Mouse (Mus musculus): ENCODE data around the gene Zfp472.
A peak's percentile ranks its signal among the peaks of the same experiment; 100 is the strongest.

Gene Zfp472

DNA sequence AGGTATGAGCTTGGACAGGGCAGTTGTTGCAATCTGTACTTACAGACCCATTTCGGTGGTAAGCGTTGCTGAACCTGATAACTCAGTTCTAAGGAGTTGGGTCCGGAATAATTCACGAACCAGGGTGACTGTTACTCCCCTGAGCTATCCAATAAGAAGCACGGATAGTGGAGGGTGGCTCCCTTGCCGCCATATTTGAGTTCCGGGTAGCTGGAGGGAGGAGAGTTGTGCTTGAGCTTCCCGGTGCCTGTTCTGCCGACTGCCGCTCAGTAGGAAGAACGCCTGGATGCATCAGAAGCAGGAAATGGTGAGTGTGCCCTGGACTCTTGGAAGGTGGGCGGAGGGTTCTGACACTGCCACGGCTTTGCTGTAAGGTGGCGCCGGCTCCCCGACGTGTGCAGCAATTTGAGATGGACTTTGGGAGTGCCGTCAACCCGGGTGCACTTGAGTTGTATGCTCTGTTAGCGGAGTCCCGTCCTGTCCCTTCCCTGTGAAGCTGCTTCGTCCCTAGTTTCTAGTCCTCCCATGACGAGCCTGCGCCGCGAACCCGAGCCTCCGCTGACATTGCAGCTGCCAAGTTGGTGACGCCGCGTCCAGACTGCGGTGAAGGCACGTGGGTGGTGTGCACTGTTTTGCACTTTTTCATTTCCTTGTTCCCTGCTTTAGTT, at the start of gene Zfp472:
TSS of gene Zfp472 (plus strand) at position 192 of the 668 bp plus-strand sequence.
- peak; percentile 89 for DNase-seq (ENCODE audit: low read depth)

DNA sequence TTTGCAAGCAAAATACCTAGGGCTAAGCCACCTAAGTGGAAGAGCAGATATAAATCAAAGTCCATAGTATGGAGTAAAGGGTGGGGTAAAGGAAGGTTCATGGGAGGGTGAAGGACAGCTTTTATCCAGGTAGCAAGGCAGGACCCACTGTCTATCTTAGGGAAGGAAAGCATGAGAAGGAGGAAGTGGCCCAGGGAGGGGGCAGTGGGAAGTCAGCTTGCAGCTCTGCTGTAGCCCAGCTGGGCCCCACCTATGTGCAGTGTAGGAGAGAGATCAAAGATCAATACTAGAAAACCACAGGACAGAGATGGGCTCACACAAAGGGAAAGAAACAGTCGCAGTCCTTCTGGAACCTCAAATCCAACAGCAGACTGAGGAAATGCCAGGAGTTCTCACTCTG, 49.5 kb upstream of the Zfp472 start:
- DNase-seq (ENCODE audit: low read depth): no peak

GRCm38 (mm10) chr17:32917131-32917530, 48.5 kb upstream of the Zfp472 start, which contains the start of gene Cyp4f14:
TSS of gene Cyp4f14 (minus strand) at chr17:32917342.
- DNase-seq (ENCODE audit: low read depth): peak; percentile 10

- DNase-seq (ENCODE audit: low read depth): no peak
These were observed 46.5 kb upstream of the Zfp472 start for GRCm38 (mm10) chr17:32919123-32919522.

- no peak for DNase-seq (ENCODE audit: low read depth)
These were observed 41.9 kb upstream of the Zfp472 start for GRCm38 (mm10) chr17:32923681-32924080.

DNA sequence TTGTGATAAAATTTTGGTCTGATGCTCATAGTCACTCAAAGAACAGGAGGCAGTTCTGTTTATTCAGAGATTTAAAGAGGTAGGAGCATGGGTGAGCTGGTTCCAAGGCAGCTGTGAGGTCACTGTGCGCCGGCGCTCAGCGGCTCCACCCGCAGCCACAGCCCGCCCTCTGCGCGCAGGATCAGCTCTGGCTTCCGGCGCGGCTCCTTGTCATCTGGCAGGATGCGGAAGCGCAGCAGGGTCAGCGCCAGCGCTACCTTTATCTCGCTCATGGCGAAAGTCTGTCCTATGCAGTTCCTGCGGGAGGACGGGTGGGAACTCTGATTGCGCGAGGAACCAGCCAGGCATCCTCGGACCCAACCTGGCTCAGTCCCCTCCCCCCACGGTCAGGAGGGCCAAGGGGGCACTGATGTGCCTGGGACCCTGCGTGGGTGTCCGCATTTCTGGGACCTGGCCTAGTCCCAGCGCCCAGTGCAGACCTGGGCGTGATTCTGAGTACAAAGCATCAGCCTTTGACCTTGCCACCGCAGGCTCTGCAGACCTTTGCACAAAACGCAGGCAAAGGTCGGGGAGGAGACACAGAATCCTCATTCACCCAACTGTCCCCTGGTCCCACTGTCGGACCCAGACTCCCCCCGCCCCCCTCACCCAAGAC, 40.8 kb upstream of the Zfp472 start:
- no peak for DNase-seq (ENCODE audit: low read depth)

DNA sequence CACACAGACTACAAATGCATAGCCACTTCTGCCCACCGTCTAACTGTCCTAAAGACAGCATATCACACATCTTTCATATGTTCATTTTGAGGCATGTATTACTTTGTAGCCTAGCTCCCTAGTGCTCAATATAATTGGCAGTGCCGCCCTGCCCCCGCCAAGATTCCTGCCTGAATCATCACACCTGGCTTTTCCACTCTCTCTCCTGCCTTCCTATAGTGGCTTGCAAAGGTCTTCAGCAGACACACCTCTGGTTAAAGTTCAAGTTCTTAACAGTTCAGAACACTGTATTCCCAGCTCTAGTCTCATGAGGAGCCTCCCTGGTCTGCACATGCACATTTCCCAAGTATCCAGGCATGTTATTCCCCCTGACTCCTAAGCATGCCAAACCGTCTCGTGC, 37.8 kb upstream of the Zfp472 start:
- no peak for DNase-seq (ENCODE audit: low read depth)

- no peak for DNase-seq (ENCODE audit: low read depth)
These were observed 25.8 kb upstream of the Zfp472 start for GRCm38 (mm10) chr17:32939831-32940230.

- DNase-seq (ENCODE audit: low read depth): no peak
These were observed 22.0 kb upstream of the Zfp472 start for GRCm38 (mm10) chr17:32943661-32944060.

GRCm38 (mm10) chr17:32944402-32945035, 21.1 kb upstream of the Zfp472 start:
- DNase-seq (ENCODE audit: low read depth): no peak

- no peak for DNase-seq (ENCODE audit: low read depth)
These were observed 18.9 kb upstream of the Zfp472 start for GRCm38 (mm10) chr17:32946716-32947115.

GRCm38 (mm10) chr17:32947215-32947914, 18.2 kb upstream of the Zfp472 start, which contains the start of gene Cyp4f13:
TSS of gene Cyp4f13 (minus strand) at chr17:32947402.
- peak; percentile 83 for DNase-seq (ENCODE audit: low read depth)

- no peak for DNase-seq (ENCODE audit: low read depth)
These were observed 15.5 kb upstream of the Zfp472 start for GRCm38 (mm10) chr17:32950136-32950535.

- no peak for DNase-seq (ENCODE audit: low read depth)
These were observed 14.6 kb upstream of the Zfp472 start for GRCm38 (mm10) chr17:32951006-32951405.

GRCm38 (mm10) chr17:32951441-32951840, 14.2 kb upstream of the Zfp472 start:
- DNase-seq (ENCODE audit: low read depth): no peak

GRCm38 (mm10) chr17:32965253-32965622, 376 bp upstream of the Zfp472 start:
- no peak for DNase-seq (ENCODE audit: low read depth)

- DNase-seq (ENCODE audit: low read depth): no peak
These were observed 15.7 kb downstream of the Zfp472 start for GRCm38 (mm10) chr17:32981361-32981760.

DNA sequence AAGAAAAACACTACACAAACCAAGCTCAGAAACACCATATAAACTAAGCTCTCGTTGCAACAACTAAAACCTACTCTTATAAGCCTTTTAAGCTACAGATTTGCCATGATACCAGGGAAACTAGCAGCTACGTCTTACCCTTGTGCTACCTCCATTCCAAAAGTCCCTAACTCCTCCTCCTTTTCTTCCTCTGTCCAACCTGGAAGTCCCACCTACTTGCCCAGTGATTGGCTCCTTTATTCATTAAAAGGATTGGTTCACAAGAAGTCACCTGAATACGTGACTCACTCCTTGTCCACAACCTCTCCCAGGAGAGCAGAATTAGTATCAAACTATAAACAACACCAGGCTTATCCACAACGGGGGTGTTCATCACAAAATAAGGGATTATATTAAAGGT, 20.7 kb downstream of the Zfp472 start:
- no peak for DNase-seq (ENCODE audit: low read depth)

DNA sequence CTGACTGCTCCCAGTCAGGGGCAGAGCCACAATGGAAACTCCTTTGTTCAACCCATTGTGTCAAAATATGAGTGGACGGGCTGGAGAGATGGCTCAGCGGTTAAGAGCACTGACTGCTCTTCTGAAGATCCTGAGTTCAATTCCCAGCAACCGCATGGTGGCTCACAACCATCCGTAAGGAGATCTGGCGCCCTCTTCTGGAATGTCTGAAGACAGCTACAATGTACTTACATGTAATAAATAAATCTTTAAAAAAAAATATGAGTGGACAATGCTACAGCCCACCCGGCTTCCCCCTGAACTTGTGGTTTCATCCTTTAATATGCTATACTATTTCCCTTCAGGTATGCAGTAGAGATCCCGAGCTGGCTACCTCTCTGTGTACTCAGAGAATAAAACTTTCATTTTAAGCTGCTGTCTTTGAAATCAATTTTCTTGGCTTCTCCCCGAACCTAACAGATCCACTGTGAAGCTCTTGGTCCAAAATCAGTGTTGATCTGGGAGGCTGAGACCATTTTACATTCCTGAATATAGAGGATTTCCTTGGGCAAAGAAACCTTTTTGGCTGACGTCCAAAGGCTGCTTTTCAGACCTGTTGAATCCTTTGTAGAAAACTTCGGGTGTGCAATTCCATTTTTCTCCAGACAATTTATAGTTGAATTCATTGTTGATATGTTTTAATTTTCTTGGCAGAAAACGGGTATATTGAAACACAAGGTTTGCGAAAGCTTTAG, 26.5 kb downstream of the Zfp472 start:
- DNase-seq (ENCODE audit: low read depth): no peak

DNA sequence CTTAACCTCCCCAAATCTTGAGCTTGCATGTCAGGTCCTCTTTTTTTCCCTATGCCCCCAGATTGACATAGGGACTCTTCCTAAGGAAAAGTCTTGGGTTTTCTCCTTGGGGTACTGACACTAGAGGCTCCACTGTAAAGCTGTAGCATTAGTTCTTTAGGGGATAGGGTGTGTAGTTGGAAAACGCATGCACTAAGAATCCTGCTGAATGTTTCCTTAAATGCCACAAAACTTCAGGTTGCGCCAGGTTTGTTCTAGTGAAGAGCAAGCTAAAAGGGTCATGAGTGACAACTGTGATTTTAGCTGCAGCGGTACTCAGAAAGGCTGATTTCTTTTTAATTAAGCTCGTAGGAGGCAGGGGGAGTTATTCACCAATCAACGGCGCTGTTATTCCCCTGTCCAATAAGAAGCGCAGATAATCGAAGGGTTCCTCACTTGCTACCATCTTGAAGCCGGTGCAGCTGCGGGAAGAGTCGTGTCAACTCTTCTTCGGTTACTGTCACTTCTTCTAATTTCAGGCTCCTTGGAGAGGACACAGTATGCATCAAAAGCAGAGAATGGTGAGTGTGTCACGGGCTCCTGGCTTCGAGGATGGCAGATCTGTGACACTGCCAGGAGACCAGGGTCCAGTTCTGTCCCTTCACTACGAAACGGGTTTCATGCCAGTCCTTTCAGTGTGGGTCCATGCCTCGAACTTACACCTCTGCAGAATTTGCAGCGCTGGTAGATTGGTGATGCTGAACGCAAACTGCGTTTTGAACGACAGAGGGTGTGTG, 27.3 kb downstream of the Zfp472 start, which contains the start of gene Zfp952:
TSS of gene Zfp952 (plus strand) at position 431 of the 776 bp plus-strand sequence.
- DNase-seq (ENCODE audit: low read depth): peak; percentile 92

DNA sequence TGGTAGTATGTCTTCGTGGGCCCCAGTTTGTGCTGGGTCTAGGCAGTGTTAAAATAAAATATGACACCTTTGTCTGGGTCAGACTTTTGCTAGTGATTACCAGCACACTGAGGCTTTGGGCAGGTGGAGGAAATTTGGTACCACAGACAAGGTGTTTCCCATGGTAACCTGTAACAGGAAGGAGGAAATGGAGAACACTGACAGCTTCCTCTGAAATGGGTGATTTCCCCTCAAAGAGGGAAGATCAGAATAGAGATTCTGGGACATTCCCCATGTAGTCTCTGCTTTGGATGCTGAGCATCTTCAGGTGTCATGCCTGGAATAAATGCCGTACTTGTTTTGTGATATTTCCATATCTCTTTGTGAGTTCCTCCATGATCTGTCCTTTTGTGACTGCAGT, 32.9 kb downstream of the Zfp472 start:
- DNase-seq (ENCODE audit: low read depth): no peak
